Mouse (Mus musculus): ENCODE results near the gene Cab39l. TPM values are rescaled to one million over a fixed set of nuclear protein-coding genes. Genes with fewer than 3 reads are reported as not detected.

The Cab39l gene
- polyA plus RNA-seq, 1 experiment from 2014 or later = 28.0 TPM

DNA sequence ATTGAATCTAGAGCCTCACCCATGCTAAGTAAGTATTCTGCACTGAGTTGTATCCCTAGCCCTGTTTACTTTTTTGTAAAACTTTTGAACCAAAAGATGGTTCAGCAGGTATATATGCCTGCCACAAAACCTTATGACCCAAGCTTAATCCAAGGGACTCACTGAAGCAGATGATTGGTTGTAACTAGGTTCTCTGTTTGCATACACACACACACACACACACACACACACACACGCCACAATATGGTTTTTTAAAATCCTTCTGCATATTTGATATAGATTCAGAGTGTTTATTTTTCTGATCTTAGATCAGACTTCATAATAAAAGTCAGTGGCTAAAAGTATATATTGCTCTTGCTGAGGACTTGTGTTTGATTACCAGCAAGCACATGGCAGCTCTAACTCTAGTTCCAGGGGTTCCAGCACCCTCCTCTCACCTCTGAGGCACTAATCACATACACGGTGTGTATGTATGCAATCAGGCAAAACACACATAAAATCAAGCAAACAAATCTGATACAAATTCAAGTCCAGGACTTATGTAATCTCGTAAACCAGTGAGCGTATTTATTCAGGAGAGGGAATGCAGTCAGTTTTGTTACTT, 97.2 kb downstream of the Cab39l start:
- Histone ChIP-seq H3K9me3 (ENCODE audit: control insufficient read depth, low read length) (no peaks in the 10 kb centered on the region), H3K4me3 (ENCODE audit: low read depth, low read length) (no peak overlapping the region), H3K36me3 (ENCODE audit: control insufficient read depth, insufficient read depth, low read length) (no peaks in the 10 kb centered on the region; the same call in 1 of the 2 replicates), H3K4me2 (replicated peaks; ENCODE audit: low read depth) (no peak overlapping the region), H3K9ac (ENCODE audit: low read length) (no peak overlapping the region), H3K4me1 (replicated peaks; ENCODE audit: control insufficient read depth, insufficient read depth) (no peaks in the 10 kb centered on the region), H3K27me3 (ENCODE audit: control insufficient read depth, insufficient read depth, low read length) (no peaks in the 10 kb centered on the region), H3K27ac (replicated peaks) (no peak overlapping the region)
- TF ChIP-seq EP300 (optimal IDR thresholded peaks at IDR 0.05) = no peak
- no peak for TF ChIP-seq CTCF (IDR thresholded peaks at IDR 0.05; ENCODE audit: low read depth)
- DNase-seq (ENCODE audit: low spot score) = peak; percentile 60
- peak; percentile 74; the same call in 1 of the 2 replicates for ATAC-seq (ENCODE audit: low FRiP score, low TSS enrichment)
- WGBS = 65% methylated on average over 4 of the region's 4 CpGs

DNA sequence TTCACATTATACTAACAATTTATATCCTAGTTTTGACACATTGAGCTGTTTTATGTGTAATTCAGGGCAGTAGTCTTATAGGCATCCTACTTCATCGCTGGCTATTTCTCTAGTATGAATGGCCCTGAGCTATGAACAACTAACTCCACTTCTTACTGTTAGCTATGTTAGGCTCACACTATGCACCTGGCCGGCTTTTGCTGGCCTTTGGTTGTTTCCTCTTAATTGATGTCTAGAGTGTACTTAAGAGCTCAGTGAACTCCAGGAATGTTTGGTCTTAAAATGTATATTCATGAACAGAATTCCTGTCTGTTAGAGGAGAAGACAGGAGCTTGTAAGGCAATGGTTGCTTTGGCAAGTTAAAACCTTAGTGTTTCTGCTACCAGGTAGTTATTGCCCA, 99.5 kb downstream of the Cab39l start:
- Histone ChIP-seq H3K4me3 (ENCODE audit: low read depth, low read length) (no peak overlapping the region), H3K4me1 (replicated peaks; ENCODE audit: control insufficient read depth, insufficient read depth) (no peaks in the 10 kb centered on the region), H3K9me3 (ENCODE audit: control insufficient read depth, low read length) (no peaks in the 10 kb centered on the region), H3K4me2 (replicated peaks; ENCODE audit: low read depth) (no peak overlapping the region), H3K36me3 (ENCODE audit: control insufficient read depth, insufficient read depth, low read length) (no peaks in the 10 kb centered on the region; the same call in 1 of the 2 replicates), H3K27ac (replicated peaks) (no peak overlapping the region), H3K27me3 (ENCODE audit: control insufficient read depth, insufficient read depth, low read length) (no peaks in the 10 kb centered on the region), H3K9ac (ENCODE audit: low read length) (no peak overlapping the region)
- ATAC-seq (ENCODE audit: low FRiP score, low TSS enrichment) = no peak
- DNase-seq (ENCODE audit: low spot score) = no peak
- WGBS = 72% methylated on average over 2 of the region's 2 CpGs
- no peak for TF ChIP-seq CTCF (IDR thresholded peaks at IDR 0.05; ENCODE audit: low read depth)
- no peak for TF ChIP-seq EP300 (optimal IDR thresholded peaks at IDR 0.05)

- Histone ChIP-seq H3K4me2 (replicated peaks; ENCODE audit: low read depth) (no peak overlapping the region), H3K27ac (replicated peaks) (no peak overlapping the region), H3K4me1 (replicated peaks; ENCODE audit: control insufficient read depth, insufficient read depth) (no peaks in the 10 kb centered on the region), H3K9me3 (ENCODE audit: control insufficient read depth, low read length) (no peaks in the 10 kb centered on the region), H3K4me3 (ENCODE audit: low read depth, low read length) (no peak overlapping the region), H3K36me3 (ENCODE audit: control insufficient read depth, insufficient read depth, low read length) (no peaks in the 10 kb centered on the region; the same call in 1 of the 2 replicates), H3K9ac (ENCODE audit: low read length) (no peak overlapping the region), H3K27me3 (ENCODE audit: control insufficient read depth, insufficient read depth, low read length) (no peaks in the 10 kb centered on the region)
- TF ChIP-seq CTCF (IDR thresholded peaks at IDR 0.05; ENCODE audit: low read depth) = no peak
- no peak for TF ChIP-seq EP300 (optimal IDR thresholded peaks at IDR 0.05)
- ATAC-seq (ENCODE audit: low FRiP score, low TSS enrichment) = no peak
- no peak for DNase-seq (ENCODE audit: low spot score)
- WGBS = 74% methylated on average over 6 of the region's 6 CpGs
Observed at GRCm38 (mm10) chr14:59540761-59541160, 100.0 kb downstream of the Cab39l start.

GRCm38 (mm10) chr14:59543158-59543826, 102.5 kb downstream of the Cab39l start:
- Histone ChIP-seq H3K36me3 (ENCODE audit: control insufficient read depth, insufficient read depth, low read length) (no peaks in the 10 kb centered on the region; the same call in 1 of the 2 replicates), H3K4me3 (ENCODE audit: low read depth, low read length) (no peak overlapping the region), H3K9me3 (ENCODE audit: control insufficient read depth, low read length) (no peaks in the 10 kb centered on the region), H3K4me1 (replicated peaks; ENCODE audit: control insufficient read depth, insufficient read depth) (no peaks in the 10 kb centered on the region), H3K27me3 (ENCODE audit: control insufficient read depth, insufficient read depth, low read length) (no peaks in the 10 kb centered on the region), H3K27ac (replicated peaks) (no peak overlapping the region), H3K9ac (ENCODE audit: low read length) (no peak overlapping the region), H3K4me2 (replicated peaks; ENCODE audit: low read depth) (no peak overlapping the region)
- TF ChIP-seq EP300 (optimal IDR thresholded peaks at IDR 0.05) = no peak
- no peak for DNase-seq (ENCODE audit: low spot score)
- peak; percentile 75 for ATAC-seq (ENCODE audit: low FRiP score, low TSS enrichment)
- 60% methylated on average over 3 of the region's 3 CpGs for WGBS

DNA sequence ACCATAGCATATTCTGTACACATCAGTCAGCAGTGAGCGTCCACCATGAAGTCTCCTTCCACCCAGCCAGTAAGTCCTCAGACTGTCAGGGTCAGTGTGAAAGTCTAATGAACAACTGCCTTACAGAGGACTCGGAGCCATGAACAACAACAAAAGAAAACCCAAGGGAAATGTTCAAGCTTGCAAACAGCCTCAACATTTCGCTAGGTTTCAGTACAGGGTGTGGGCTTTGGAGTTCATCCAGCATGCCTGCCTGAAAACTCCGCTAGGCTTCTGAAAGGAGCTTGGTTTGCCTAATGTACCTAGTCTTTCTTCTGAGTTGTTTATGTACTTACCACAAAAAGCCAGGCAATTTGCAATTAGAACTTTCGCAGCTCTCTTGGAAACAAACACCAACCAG, 103.2 kb downstream of the Cab39l start:
- ATAC-seq (ENCODE audit: low FRiP score, low TSS enrichment) (no peak), DNase-seq (ENCODE audit: low spot score) (peak; percentile 36)
- peaks cover 2% of the 10 kb centered on the region; the same call in 1 of the 2 replicates for H3K4me1 ChIP-seq (replicated peaks; ENCODE audit: control insufficient read depth, insufficient read depth)
- H3K36me3 ChIP-seq (ENCODE audit: control insufficient read depth, insufficient read depth, low read length) = no peaks in the 10 kb centered on the region; the same call in 1 of the 2 replicates
- H3K4me2 ChIP-seq (replicated peaks; ENCODE audit: low read depth) = no peak overlapping the region
- TF ChIP-seq EP300 (optimal IDR thresholded peaks at IDR 0.05) (no peak), CTCF (IDR thresholded peaks at IDR 0.05; ENCODE audit: low read depth) (no peak)
- no peak overlapping the region for H3K4me3 ChIP-seq (ENCODE audit: low read depth, low read length)
- WGBS = 35% methylated on average over 5 of the region's 5 CpGs
- H3K9me3 ChIP-seq (ENCODE audit: control insufficient read depth, low read length) = no peaks in the 10 kb centered on the region
- no peaks in the 10 kb centered on the region for H3K27me3 ChIP-seq (ENCODE audit: control insufficient read depth, insufficient read depth, low read length)
- H3K27ac ChIP-seq (replicated peaks) = peak overlapping the region; percentile 20; the same call in 1 of the 2 replicates
- no peak overlapping the region for H3K9ac ChIP-seq (ENCODE audit: low read length)
